Mouse (Mus musculus) gastrocnemius, postnatal 14 days (tissue): ENCODE measurements around the gene Apom. TPM values are rescaled to one million over a fixed set of nuclear protein-coding genes. Genes with fewer than 3 reads are reported as not detected.
A peak's percentile ranks its signal among the peaks of the same experiment; 100 is the strongest.

ENCODE experiments used
- DNase-seq: peaks from one replicate; pipeline ENCODE4 v3.0.0; 2021; ENCODE audit warnings: mixed read lengths
- intact Hi-C: fragments of 180-260 bp; cut with DNase I; formaldehyde crosslinking; loops from one replicate; pipeline ENCODE4 v1.15.1; 2025; ENCODE audit warnings: low total_unique reads
- total RNA-seq, 2 experiments: library from RNA; stranded (reverse); gene quantifications; 2 replicates each; pipeline ENCODE4 v1.2.3; 2021

Gene Apom
- total RNA-seq, 2 experiments from 2014 or later = not detected

DNA sequence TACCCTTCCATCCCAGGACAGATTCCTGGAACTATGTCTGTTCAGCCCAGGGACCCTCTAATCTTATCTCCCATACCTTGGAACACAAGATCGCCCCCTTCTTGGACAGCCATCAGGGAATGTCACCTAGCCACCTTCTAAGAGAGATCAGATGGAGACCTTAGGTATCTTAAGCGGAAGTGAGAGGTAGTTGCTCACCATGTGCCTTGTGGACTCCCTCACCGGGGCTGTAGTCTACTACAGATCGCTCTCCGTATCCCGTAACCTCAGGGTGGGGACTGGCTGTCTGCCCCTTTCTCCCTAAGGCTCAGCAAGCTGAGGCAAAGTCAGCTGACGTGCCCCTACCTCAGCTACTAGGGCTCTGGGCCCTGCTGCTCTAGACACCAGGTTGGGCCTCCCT is 27.8 kb downstream of the Apom start:
- intact Hi-C loops = loop anchor here (5.0 kb wide), 1 partner anchor 87 kb away; the partner anchor contains the start of gene Vwa7
- no peak for DNase-seq

- no peak for DNase-seq
- intact Hi-C loops = loop anchor here (5.0 kb wide), 1 partner anchor 86 kb away; the partner anchor contains the start of gene Vwa7
These were observed 28.6 kb downstream of the Apom start for GRCm38 (mm10) chr17:35103221-35103690.

DNA sequence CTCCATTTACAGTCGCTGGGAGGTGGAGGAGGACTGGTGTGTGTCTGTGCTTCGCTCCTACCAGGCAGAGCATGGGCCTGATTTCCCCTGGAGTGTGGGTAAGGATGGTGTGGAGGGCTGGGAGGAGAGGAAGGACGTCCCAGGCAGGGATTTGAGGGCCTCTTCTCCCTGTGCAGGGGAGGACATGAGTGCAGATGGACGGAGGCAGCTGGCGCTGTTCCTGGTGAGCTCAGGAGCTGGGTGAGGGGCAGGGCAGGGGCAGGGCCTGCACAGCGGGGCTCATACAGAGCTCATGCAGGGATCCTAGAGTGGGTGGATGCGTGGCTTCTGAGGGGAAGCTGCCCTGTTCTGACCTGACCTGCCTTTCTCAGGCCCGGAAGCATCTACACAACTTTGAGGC is 29.6 kb downstream of the Apom start:
- intact Hi-C loops = loop anchor here (5.0 kb wide), 1 partner anchor 85 kb away; the partner anchor contains the start of gene Vwa7
- DNase-seq = no peak

DNA sequence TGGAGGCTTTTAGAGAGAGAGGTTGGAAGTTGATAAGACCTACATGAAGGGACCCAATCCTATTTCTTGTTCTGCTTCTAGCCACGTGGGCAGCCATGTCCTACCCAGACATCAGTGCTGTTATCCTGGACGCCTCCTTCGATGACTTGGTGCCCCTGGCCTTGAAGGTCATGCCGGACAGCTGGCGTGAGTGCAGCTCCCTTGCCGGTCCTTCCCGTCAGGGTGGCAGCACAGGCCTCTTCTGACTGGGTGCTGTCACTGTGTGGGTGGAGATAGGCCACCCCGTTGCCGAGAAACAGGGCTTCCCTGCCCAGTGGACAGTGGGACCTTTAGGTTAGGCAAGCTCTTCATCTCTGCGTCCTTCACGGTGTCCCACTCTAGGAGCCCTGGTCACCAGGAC is 30.7 kb downstream of the Apom start:
- intact Hi-C loops = loop anchor here (5.0 kb wide), 1 partner anchor 84 kb away; the partner anchor contains the start of gene Vwa7
- no peak for DNase-seq

DNA sequence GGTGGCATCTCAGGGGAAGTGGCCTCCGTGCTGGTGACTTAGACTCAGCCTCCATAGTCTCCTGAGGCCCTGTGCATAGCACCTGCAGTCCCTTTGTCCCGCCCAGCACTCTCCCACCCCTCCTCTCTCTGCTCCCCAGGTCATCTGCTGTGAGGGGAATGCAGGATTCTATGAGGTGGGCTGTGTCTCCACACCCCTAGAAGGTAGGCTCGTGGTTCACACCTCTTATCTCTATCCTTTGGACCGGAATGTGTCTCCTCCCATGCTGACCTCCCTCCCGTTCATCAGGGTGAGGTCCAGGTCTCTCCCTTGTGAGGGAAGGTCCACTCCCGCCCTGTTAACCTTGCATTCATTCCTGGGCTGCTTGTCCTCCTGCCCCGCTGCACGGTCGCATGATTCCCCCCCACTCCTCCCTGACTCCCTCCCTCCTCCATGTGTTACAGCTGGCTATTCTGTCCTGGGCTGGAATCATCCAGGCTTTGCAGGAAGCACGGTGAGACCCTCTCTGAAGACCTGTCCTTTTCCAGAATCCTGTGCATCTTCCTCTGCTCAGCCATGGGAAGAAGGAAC is 31.6 kb downstream of the Apom start:
- intact Hi-C loops = loop anchor here (5.0 kb wide), 1 partner anchor 83 kb away; the partner anchor contains the start of gene Vwa7

DNA sequence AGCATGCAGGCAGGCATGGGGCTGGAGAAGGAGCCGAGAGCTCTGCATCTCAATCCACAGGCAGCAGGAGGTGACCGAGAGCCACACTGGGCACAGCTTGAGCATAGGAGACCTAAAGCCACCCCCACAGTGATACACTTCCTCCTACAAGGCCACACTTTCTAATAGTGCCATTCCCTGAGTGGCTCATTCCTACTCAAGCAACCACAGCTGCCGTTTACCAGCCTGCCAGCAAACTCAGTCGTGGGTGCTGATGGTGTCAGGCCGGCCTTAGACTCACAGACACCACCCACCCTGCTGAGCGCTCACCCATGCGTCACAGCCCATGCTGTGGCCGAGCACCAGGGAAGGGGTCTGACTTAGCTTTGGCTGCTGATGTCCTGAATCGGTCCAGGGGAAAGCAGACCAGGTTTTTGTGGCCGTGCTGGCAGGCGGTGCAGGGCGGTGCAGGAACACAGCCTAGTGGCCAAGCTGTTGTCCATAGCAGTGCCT is 34.6 kb downstream of the Apom start:
- intact Hi-C loops = no loop called here
- DNase-seq = no peak

More for the DNA sequence above, 31.6 kb downstream of the Apom start:
- DNase-seq = no peak

DNA sequence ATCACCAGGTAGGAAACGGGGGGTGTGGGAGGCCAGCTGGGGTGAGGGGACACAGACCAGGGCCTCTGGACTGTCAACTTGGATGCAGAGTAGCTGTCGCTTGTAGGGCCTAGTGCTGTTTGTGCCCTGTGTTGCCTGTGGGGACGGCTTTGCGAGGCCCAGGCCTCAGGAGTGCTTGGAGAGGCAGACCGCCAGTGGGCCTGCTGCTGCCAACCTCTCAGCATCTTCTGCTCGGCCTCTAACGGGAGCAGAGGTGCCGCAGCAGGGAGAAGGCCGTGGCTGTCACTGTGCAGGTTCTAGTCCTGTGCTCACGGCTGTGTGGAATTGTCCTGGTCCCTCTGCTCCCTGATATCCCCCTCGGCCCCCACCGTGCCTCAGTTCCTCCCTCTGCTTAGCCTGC is 35.3 kb downstream of the Apom start:
- DNase-seq = no peak
- intact Hi-C loops = no loop called here

DNA sequence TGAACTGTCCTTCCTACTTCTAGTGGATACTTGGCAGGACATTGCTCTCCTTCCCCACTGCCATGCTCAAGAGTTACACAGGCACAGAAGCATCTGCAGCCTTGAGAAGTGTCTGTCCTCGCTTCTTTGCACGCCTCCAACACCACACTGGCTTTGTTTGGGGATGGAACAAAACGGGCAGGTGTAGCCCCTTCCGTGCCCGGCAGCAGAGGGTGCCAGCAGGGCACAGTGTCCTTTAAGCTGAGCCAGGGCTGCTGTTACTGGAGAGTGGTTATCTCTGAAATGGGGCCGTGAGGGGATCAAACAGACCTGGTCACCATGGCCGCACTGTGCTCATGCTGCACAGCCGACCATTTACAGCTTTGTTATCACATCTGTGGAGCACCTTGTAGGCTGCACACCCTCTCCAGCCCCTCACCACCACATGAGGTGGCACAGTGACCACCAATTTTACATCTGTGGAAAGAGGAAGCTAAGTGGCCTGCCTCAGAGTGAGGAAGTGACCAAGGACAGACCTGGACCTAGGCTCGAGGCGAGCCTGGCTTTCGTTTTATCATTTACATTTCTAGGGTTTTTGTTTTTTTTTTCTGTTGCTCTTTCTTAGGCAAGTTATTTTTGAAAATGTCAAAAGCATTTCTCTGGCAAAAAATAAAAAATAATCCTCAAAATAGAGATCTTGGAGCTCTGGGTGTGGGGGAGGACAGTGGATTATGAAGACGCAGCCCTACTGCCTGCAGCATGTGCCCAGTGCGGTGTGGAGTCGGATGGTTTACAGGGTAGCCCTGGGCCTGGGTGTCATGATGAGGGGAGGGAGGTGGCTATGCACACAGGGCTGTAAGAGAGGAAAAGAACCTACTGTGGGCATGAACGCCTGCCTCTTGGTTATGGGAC is 37.1 kb downstream of the Apom start:
- intact Hi-C loops = no loop called here
- no peak for DNase-seq

DNA sequence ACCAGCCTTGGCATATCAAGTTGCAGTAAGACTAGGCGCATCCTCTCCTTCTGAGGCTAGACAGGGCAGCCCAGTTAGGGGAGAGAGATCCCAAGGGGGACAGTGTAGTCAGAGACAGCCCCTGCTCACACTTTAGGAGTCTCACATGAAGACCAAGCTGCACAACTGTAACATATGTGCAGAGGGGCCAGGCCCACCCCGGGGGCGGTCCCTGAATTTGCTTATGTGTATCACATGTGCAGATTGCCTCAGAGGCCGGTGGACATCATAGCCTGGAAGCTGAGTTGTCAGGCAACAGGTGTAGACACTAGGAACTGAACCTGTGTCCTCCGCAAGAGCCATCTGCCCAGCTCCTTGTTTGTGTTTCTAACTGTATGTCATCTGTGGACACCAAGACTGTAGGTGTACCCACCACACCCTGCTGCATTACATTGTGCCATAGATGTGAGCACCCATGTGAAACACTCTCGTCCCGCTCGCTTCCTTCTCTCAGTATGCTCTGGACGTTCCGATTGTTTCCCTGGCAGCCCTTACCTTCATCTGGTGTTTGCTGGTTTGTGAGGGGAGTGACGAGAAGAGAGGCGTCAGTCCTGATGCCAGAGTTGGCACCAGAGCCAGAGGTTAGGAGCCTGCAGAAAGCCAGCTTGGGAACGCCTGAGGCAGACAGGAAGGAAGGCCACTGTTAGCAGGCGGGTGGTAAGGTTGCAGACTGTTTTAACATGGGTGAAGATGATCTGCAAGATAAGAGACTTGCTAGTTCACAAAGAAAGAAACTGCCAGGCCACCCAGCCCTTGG is 39.2 kb downstream of the Apom start:
- intact Hi-C loops = no loop called here
- DNase-seq = no peak

DNA sequence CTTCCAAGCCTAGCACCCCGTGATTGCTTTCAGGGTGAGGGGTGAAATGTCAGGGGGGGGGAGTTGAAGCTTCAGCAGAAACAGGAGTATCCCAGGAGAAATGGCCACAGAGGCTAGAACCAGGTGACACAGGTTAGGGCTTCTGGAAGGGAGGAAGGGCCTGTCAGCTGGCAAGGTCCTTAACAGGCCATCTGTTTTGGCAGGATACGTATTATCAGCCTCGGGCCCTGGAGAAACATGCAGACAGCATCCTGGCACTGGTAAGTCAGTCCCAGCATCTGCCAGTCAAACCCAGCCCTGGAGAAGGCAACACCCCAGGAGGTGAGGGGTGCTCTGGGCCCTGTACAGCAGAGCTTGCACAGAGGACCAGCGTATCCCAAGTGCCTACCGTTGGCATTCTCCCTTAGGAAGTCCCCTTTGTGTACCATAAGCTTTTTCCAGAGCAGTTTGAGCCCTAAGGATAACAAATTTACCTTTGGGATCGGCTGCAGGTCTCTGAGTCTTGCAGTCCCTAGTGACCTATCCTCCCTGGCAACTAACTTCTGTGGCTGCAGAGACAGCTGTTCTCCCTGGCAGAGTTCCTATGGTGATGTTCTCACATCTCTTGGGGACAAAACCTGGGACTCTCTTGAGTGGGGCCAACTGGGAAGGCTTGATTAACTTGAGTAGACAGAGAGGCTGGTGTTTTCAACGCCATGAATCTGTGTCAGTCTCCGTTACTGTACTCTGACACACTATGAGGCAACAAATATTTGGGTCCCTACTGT is 41.5 kb downstream of the Apom start:
- intact Hi-C loops = no loop called here
- peak; percentile 39 for DNase-seq

DNA sequence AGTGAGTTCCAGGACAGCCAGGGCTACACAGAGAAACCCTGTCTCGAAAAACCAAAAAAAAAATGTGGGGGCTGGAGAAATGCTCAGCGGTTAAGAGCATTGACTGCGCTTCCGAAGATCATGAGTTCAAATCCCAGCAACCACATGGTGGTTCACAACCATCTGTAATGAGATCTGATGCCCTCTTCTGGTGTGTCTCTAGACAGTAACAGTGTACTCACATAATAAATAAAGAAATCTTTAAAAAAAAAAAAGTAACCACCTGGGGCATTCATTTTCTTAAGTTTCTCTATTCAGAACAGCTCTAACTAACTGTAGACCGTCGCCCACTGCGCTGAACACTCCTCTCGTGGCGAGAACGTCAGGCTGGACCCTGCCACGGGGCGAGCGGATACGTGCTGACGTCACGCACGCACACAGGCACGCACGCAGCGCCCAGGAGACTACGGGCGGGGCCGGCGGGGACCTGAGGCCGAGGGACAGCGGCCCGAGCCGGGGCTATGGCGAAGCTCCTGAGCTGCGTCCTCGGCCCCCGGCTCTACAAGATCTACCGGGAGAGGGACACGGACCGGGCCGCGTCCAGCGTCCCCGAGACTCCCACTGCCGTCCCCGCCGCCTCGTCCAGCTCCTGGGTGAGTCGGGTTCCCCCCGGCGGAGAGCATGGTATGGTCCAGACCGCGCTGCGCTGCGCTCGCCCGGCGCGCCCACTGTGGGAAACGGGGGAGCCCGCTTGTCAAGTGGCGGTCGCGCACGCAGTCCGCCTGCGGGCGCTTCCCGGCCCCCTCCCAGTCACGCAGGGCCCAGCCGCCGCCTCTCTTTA is 42.8 kb downstream of the Apom start, which contains the start of gene Abhd16a:
TSS of gene Abhd16a (plus strand) at position 439 of the 820 bp plus-strand sequence.
- intact Hi-C loops = no loop called here
- peak; percentile 96 for DNase-seq

GRCm38 (mm10) chr17:35088151-35088550 is 43.7 kb downstream of the Apom start:
- DNase-seq = no peak
- intact Hi-C loops = no loop called here

GRCm38 (mm10) chr17:35085208-35085865 is 46.5 kb downstream of the Apom start, which contains the start of gene Ly6g6f:
TSS of gene Ly6g6f (minus strand) at chr17:35085610.
- no peak for DNase-seq
- intact Hi-C loops = no loop called here

DNA sequence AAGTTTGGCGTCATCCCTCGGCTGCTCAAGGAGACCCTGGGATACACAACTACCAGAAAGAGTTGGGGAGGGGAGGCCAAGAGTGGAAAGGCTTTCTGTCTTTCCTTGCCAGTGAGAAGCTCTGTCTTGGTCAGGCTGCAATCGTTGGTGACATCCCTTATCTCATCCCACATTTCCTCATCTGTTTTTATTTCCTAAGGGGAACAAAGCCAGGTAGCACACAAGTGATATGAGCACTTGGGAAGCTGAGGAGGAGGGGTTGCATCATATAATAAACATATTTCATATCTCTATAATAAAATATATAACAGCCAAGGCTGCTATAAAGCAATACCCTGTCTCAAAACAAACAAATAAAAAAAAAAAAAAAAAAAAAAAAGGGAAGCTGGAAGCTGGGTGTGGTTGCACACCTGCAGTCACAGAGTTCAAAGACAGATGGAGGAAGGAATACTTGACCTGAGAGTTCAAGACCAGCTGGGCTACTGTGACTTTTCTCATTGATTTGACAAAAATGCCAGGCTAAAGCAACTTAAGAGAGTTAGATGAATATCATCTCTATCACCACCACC is 47.8 kb downstream of the Apom start:
- intact Hi-C loops = no loop called here
- DNase-seq = no peak

DNA sequence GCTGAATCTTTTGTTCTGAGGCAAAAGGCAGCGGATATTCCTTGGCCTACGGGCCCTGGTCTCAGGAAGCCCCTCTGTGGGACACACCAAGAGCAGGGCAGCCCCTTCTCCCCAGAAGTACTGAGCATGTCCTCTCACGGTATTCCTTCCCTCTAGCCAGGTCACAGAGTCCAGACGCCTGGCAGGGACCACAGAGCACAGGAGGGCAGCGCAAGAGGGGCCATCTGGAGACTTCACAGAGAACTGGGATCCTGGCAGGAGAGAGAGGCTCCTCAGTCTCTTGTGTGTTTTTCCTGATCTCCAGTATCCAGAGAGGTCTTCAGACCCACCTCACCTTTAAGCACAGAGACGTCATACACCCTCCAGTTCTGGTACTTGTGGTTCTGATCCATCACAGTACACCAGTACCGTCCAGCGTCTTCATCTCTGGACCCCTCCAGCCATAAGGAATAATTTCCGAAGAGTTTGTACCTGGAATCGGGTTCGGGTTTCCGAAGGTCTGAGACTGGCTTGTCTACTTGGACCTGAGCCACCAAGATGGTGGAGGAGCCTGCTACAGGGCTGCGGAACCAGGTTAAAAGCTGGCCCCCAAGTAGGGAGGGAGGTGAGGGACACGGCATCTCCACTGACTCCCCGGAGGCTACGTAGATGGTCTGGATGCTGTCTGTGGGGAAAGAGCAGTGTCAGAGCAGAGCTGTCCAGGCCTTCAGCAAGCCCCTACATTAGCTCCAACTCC is 48.8 kb downstream of the Apom start:
- no peak for DNase-seq
- intact Hi-C loops = no loop called here

- intact Hi-C loops = no loop called here
- no peak for DNase-seq
These were observed 51.1 kb downstream of the Apom start for GRCm38 (mm10) chr17:35080710-35081109.
